ENCODE assay signal across 12 mouse cellular contexts in genomic region chr7:109592184-109592583, GRCm38 (mm10).
DNase-seq lines count a peak whose midpoint lies in the region; ATAC-seq and TF ChIP-seq lines count a peak whose summit lies in the region.
"Had no signal": no experiment of that assay in that cellular context is flagged by ENCODE, and none has a peak within 500 bp of the region (broad histone marks: within the 10 kb centered on the region; RNA-seq: fewer than 3 reads in every experiment).

No protein-coding gene starts in this region.

- no peak for DNase-seq in hindbrain, embryonic 14.5 days (ENCODE audit: low spot score)
- DNase-seq in heart, postnatal 0 days (ENCODE audit: low spot score) = peak; percentile 62
- DNase-seq in liver, postnatal 0 days = no peak
- peak; percentile 84 for DNase-seq in lung, postnatal 36 days
- no peak for DNase-seq in thymus, postnatal 14 days
- DNase-seq: cerebellum, postnatal 36 days; kidney, postnatal 10 days had no signal

- H3K36me3 ChIP-seq in hindbrain, embryonic 14.5 days (replicated peaks; ENCODE audit: control insufficient read depth, insufficient read depth) = no peaks in the 10 kb centered on the region
- H3K36me3 ChIP-seq in hindbrain, embryonic 16.5 days (ENCODE audit: control insufficient read depth, insufficient read depth, low read length) = no peaks in the 10 kb centered on the region
- no peaks in the 10 kb centered on the region for H3K36me3 ChIP-seq in heart, postnatal 0 days (replicated peaks; ENCODE audit: control insufficient read depth, insufficient read depth, low read length)
- H3K36me3 ChIP-seq in liver, postnatal 0 days (replicated peaks; ENCODE audit: insufficient read depth, low read length) = 0 out of 2 replicates have a peak, but pooled peaks cover 2% of the 10 kb centered on the region
- H3K36me3 ChIP-seq in neural tube, embryonic 15.5 days = no peaks in the 10 kb centered on the region
- H3K36me3 ChIP-seq: embryonic facial prominence, embryonic 13.5 days; forebrain, embryonic 10.5 days had no signal

- H3K4me1 ChIP-seq in hindbrain, embryonic 14.5 days (replicated peaks; ENCODE audit: control insufficient read depth, insufficient read depth, low read length) = no peaks in the 10 kb centered on the region
- H3K4me1 ChIP-seq in hindbrain, embryonic 16.5 days (ENCODE audit: control insufficient read depth, insufficient read depth, low read depth, low read length) = no peaks in the 10 kb centered on the region; the same call in 1 of the 2 replicates
- H3K4me1 ChIP-seq in heart, postnatal 0 days (ENCODE audit: control insufficient read depth, insufficient read depth) = peaks cover 39% of the 10 kb centered on the region
- H3K4me1 ChIP-seq in liver, postnatal 0 days (ENCODE audit: insufficient read depth) = peaks cover 55% of the 10 kb centered on the region
- H3K4me1 ChIP-seq in neural tube, embryonic 15.5 days = peaks cover 13% of the 10 kb centered on the region

- TF ChIP-seq CTCF in heart, postnatal 0 days (IDR thresholded peaks at IDR 0.05; ENCODE audit: low read depth) = no peak
- TF ChIP-seq CTCF in liver, postnatal 0 days (IDR thresholded peaks at IDR 0.05; ENCODE audit: low read depth) = no peak

- H3K27me3 ChIP-seq in hindbrain, embryonic 14.5 days (ENCODE audit: control insufficient read depth, insufficient read depth, low read length) = no peaks in the 10 kb centered on the region
- H3K27me3 ChIP-seq in hindbrain, embryonic 16.5 days (replicated peaks; ENCODE audit: control insufficient read depth, insufficient read depth, low read length) = no peaks in the 10 kb centered on the region
- no peaks in the 10 kb centered on the region for H3K27me3 ChIP-seq in heart, postnatal 0 days (ENCODE audit: control insufficient read depth, insufficient read depth, low read length)
- H3K27me3 ChIP-seq in liver, postnatal 0 days (ENCODE audit: insufficient read depth, low read length) = no peaks in the 10 kb centered on the region
- H3K27me3 ChIP-seq in neural tube, embryonic 15.5 days (replicated peaks) = no peaks in the 10 kb centered on the region
- H3K27me3 ChIP-seq: embryonic facial prominence, embryonic 13.5 days had no signal

- no peak for TF ChIP-seq EP300 in heart, postnatal 0 days (IDR thresholded peaks at IDR 0.05; ENCODE audit: low read depth)
- TF ChIP-seq EP300 in liver, postnatal 0 days (IDR thresholded peaks at IDR 0.05; ENCODE audit: low read depth) = no peak

- H3K4me3 ChIP-seq in hindbrain, embryonic 14.5 days (replicated peaks; ENCODE audit: low read length) = no peak overlapping the region
- no peak overlapping the region for H3K4me3 ChIP-seq in hindbrain, embryonic 16.5 days (ENCODE audit: low read length)
- no peak overlapping the region for H3K4me3 ChIP-seq in heart, postnatal 0 days (ENCODE audit: low read depth, low read length)
- no peak overlapping the region for H3K4me3 ChIP-seq in liver, postnatal 0 days (ENCODE audit: low read depth, low read length)
- no peak overlapping the region for H3K4me3 ChIP-seq in neural tube, embryonic 15.5 days (replicated peaks)
- H3K4me3 ChIP-seq: embryonic facial prominence, embryonic 13.5 days; forebrain, embryonic 10.5 days had no signal

- ATAC-seq in hindbrain, embryonic 14.5 days (ENCODE audit: low FRiP score) = peak; percentile 24; the same call in 1 of the 2 replicates
- ATAC-seq in hindbrain, embryonic 16.5 days = no peak
- peak; percentile 60 for ATAC-seq in heart, postnatal 0 days (ENCODE audit: insufficient read depth, low read depth)
- no peak for ATAC-seq in liver, postnatal 0 days
- ATAC-seq in neural tube, embryonic 15.5 days (ENCODE audit: low FRiP score) = no peak
- ATAC-seq: CD4-positive, CD25-positive, alpha-beta regulatory T cell, adult 4 months had no signal

- WGBS in hindbrain, embryonic 14.5 days = 65% methylated on average over 4 of the region's 4 CpGs
- WGBS in hindbrain, embryonic 16.5 days = 52% methylated on average over 4 of the region's 4 CpGs
- 21% methylated on average over 4 of the region's 4 CpGs for WGBS in heart, postnatal 0 days
- WGBS in liver, postnatal 0 days (ENCODE audit: insufficient replicate concordance) = 53% methylated on average over 4 of the region's 4 CpGs
- 53% methylated on average over 4 of the region's 4 CpGs for WGBS in neural tube, embryonic 15.5 days

- H3K4me2 ChIP-seq in hindbrain, embryonic 14.5 days (replicated peaks) = no peak overlapping the region
- H3K4me2 ChIP-seq in hindbrain, embryonic 16.5 days (ENCODE audit: low read length) = no peak overlapping the region
- H3K4me2 ChIP-seq in heart, postnatal 0 days (ENCODE audit: low read depth, low read length) = no peak overlapping the region
- no peak overlapping the region for H3K4me2 ChIP-seq in liver, postnatal 0 days (ENCODE audit: low read depth, low read length)
- no peak overlapping the region for H3K4me2 ChIP-seq in neural tube, embryonic 15.5 days
- H3K4me2 ChIP-seq: embryonic facial prominence, embryonic 13.5 days had no signal

- no peak overlapping the region for H3K27ac ChIP-seq in hindbrain, embryonic 14.5 days
- no peak overlapping the region for H3K27ac ChIP-seq in hindbrain, embryonic 16.5 days (ENCODE audit: low read depth, low read length)
- 0 out of 2 replicates have a peak overlapping the region, but pooled peaks have one; percentile 3 for H3K27ac ChIP-seq in heart, postnatal 0 days (ENCODE audit: low read depth)
- peak overlapping the region; percentile 44 for H3K27ac ChIP-seq in liver, postnatal 0 days (ENCODE audit: low read depth)
- H3K27ac ChIP-seq in neural tube, embryonic 15.5 days (replicated peaks) = no peak overlapping the region
- H3K27ac ChIP-seq: embryonic facial prominence, embryonic 13.5 days; forebrain, embryonic 10.5 days had no signal

- H3K9me3 ChIP-seq in hindbrain, embryonic 14.5 days (ENCODE audit: control insufficient read depth, low read length) = no peaks in the 10 kb centered on the region
- no peaks in the 10 kb centered on the region for H3K9me3 ChIP-seq in hindbrain, embryonic 16.5 days (ENCODE audit: control insufficient read depth, low read length)
- no peaks in the 10 kb centered on the region for H3K9me3 ChIP-seq in heart, postnatal 0 days (replicated peaks; ENCODE audit: control insufficient read depth, low read length)
- H3K9me3 ChIP-seq in liver, postnatal 0 days (ENCODE audit: low read length) = no peaks in the 10 kb centered on the region
- H3K9me3 ChIP-seq in neural tube, embryonic 15.5 days (replicated peaks) = no peaks in the 10 kb centered on the region
- H3K9me3 ChIP-seq: embryonic facial prominence, embryonic 13.5 days; forebrain, embryonic 10.5 days had no signal

- no peak overlapping the region for H3K9ac ChIP-seq in hindbrain, embryonic 14.5 days
- H3K9ac ChIP-seq in hindbrain, embryonic 16.5 days (ENCODE audit: low read depth, low read length) = no peak overlapping the region
- no peak overlapping the region for H3K9ac ChIP-seq in heart, postnatal 0 days (replicated peaks; ENCODE audit: low read depth, low read length)
- H3K9ac ChIP-seq in liver, postnatal 0 days (replicated peaks) = no peak overlapping the region
- no peak overlapping the region for H3K9ac ChIP-seq in neural tube, embryonic 15.5 days (replicated peaks)
- H3K9ac ChIP-seq: embryonic facial prominence, embryonic 13.5 days had no signal

Comparison
In these comparisons a context has a peak if more than half of its experiments do, and no peak if none do; other contexts are left out.
1. ATAC-seq: peak in hindbrain, embryonic 14.5 days (single experiment) and heart, postnatal 0 days (single experiment); none in hindbrain, embryonic 16.5 days (single experiment), liver, postnatal 0 days (single experiment) and neural tube, embryonic 15.5 days (single experiment).
2. DNase-seq: peak in heart, postnatal 0 days (single experiment) and lung, postnatal 36 days (single experiment); none in hindbrain, embryonic 14.5 days (single experiment), liver, postnatal 0 days (single experiment) and thymus, postnatal 14 days (single experiment).
3. H3K27ac ChIP-seq: peak in heart, postnatal 0 days (single experiment) and liver, postnatal 0 days (single experiment); none in hindbrain, embryonic 14.5 days (single experiment), hindbrain, embryonic 16.5 days (single experiment) and neural tube, embryonic 15.5 days (single experiment).